Mouse (Mus musculus) natural killer cell, adult 2 months (primary cell): ENCODE data around the gene Dnhd1.
"Not testable (repeated sequence)": the region's sequence is repeated elsewhere in the genome, so short reads cannot be mapped to it uniquely, and the experiment has no call there.

Source experiments
- DNase-seq, 2 experiments: peaks; one replicate each; pipeline ENCODE4 v3.0.0; 2022; ENCODE audit warnings: low spot score in 2 of 2

The Dnhd1 gene

DNA sequence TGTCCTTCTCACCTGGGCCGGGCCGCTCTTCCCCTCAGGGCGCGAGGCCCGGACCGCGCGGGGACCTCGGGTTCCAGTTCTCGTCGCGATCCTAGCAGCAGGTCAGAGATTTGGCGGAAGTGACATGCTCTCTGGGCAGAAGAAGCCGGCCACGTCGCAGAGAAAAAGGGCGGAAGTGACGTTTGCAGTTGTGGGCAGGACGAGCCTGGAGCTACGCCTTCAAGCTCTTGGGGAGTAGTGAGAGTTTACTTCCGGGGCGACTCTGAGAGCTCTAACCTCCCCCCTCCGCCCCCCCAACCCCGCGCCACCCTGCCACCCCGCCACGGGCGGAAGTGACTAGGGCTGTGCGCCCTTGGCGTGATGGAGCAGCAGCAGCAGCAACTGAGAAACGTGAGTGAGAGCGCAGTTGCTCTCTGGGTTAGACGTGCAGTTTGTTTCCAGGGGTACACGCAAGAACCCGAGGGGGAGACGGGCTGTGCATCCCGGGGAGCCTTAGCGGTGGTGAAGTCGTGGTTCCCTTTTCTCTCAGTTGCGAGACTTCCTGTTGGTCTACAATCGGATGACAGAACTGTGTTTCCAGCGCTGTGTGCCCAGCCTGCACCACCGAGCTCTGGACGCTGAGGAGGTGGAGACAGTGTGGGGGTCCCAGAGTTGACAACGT, 10.3 kb upstream of the Dnhd1 start, which contains the start of the genes Arfip2 and Gm45799:
Arfip2 (minus strand) TSS at position 184 of the 661 bp plus-strand sequence.
Gm45799 (plus strand) TSS at position 320 of the 661 bp plus-strand sequence.
- peak; percentile 96 for DNase-seq

DNA sequence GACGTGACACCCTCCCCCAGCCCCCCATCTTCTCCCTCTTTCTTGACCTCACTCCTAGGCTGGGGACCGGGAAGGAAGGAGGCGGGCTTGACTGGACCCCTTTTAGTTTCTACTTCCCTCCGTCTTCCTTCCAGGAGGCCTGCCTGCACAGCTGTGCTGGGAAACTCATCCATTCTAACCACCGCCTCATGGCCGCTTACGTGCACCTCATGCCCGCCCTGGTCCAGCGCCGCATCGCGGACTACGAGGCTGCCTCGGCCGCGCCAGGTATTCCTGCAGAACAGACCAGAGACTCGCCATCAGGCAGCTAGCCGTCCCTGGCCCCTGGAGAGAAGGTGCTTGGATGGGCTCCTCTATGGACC, 9.8 kb upstream of the Dnhd1 start:
- no peak for DNase-seq

DNA sequence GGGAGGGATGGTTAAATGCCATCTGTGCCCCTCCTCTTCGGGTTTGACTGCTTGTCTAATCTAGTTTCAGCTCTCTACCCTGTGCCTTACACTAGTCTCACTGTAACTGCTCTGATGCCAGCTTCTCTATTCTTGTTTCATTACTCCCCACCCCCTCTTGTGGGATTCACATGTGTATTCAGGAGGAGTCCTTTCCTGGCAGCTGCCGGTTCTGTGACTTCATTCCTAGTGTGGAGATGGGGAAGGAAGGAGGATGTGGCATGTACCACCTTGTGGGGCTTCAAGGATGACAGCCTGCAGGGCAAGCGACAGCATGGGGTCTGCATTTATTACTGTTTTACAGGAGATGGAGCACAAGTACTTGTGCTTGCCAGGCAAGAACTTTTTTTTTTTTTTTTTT, 8.7 kb upstream of the Dnhd1 start:
- DNase-seq: no peak

DNA sequence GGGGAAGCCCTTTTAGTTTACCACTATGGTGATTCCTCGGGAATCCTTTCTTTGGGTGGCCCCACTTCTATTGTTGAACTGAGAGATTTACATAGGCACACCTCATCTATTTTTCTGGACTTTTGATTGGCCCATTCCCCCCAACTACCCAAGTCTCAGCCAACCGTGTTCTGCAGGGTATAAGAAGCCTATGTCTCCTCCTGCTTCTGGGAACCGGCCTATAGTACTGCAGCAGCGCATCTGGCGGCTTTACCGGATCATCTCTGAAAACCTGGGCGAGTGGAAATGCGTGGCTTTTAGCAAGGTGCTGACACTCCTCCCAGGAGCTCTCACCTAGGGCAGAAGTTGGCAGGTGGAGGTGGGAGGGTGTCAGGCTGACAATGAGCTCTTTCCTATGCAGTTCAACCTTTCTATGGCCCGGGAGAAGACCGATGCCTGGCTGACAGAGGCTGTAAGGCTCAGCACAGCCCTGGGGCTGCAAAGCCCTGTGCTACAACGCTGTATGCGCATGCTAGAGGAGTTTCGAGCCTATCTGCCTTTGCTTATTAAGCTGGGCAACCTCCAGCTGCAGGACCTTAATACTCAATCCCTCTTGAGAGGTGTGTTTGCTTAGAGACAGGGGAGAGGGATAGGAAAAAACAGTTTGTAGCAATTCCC, 35.0 kb downstream of the Dnhd1 start:
- DNase-seq: no peak

- DNase-seq: no peak
Observed at GRCm38 (mm10) chr7:105690875-105691274, 40.2 kb downstream of the Dnhd1 start.

DNA sequence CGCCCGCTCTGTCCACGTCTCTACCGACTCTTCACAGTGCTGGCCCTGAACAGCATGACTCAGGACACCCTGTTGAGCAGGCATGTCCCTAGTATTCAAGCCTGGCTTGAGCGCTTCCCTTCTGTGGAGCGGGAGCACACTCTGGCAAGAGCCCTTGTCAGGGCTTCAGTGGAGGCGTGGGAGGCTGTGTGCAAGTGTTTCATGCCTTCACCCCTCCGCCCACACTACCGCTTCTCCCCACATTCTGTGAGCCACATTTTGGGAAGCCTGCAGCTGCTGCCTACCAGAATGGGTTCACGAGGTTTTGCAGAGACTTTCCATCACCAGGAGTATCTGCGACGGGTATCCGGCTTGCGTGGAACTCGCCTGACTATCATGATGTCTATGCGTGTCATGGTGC, 52.6 kb downstream of the Dnhd1 start:
- no peak for DNase-seq

DNA sequence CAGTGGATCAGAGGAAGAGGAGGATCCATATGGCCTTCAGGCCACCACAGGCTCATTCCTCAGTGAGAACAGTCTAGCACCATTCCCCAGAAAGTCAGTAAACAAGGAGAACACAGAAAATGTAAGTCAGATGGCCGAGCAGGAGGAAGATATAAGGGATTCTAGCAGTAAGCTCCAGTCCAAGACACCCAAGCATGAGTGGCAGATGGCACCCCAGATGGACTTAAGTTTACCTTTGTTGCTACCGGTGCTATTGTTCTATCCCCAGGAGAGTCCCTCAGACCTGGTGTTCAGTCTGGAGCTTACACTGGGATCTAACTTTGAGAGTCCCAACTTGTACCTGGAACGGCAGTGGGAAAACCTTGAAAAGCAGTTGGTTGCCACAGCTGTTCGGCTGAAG, 53.2 kb downstream of the Dnhd1 start:
- DNase-seq: no peak

DNA sequence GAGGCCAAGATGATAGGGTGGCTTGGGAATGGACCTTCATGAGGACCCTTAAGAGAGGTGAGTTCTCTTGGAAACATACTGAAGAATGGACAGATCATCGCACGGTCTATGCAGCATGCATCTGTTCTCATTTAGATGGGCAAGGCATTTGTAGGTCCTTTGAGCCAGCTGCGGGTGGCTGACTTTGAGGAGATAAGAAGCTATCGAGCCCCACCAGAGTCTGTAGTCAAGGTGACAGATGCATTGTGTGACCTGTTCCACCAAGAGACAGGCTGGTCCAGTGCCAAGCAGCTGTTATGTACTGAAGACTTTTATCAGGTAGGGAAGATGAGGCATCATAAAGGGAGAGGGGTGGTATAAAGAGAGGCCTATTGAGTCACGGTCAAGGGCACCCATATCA, 58.1 kb downstream of the Dnhd1 start:
- DNase-seq: no peak

- DNase-seq: no peak
Observed at GRCm38 (mm10) chr7:105715366-105715765, 64.7 kb downstream of the Dnhd1 start.

DNA sequence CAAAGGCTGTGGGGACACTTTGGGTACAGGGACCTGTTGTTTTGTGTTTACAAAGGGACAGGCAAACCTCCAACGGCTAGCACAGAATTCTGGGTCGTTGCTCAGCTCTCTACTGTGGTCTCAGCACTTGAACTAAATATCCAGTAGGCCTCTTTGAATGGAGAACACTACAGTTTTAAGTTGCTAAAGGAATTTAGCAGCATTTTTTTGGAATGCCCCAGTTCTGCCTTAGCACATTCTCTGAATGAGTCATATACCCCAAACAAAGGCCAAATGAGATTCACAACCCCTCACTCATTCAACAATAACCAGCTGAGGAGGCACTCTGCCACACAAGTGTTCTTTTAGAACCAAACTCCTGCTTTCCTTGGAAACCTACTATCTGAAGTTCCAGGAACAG, 71.3 kb downstream of the Dnhd1 start:
- DNase-seq: no peak

DNA sequence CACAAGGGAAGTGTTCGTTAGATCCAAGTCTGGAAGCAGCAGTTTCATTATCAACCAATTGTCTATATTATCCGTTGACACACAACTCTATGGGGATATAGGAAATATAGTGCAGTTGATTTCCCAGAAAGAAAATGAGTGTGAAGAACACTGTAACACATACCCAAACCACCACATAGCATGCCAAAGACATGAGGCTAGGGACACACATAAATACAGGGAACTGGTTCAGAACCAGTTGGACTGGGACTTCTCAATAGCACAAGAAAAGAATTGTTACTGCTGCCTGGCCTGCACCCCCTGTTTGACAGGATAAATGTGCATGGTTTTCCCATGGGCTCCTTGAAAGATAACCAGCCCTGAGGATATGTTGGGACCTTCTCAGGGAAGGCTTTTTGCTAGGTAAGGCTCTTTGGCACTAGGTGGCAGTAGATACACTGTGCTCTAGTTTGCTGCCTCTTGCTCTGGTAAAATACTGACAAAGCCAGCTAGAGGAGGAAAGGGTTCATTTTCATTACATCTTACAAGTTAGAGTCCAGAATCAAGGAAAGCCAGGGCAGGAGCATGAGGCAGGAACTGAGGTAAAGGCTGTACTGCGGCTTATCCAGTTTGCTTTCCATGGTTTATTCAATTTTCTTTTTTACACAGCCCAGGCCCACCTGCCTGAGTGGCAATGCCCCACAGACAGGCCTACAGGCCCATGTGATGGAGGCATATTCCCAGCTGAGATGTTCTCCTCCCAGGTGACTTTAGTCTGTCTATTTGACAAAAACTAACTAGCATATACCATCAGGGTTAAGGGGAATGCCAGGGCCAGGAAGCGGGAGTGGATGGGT, 75.7 kb downstream of the Dnhd1 start:
- DNase-seq: peak; percentile 32 to 41

GRCm38 (mm10) chr7:105726980-105727325, 76.3 kb downstream of the Dnhd1 start:
- no peak for DNase-seq

GRCm38 (mm10) chr7:105728701-105729428, 78.2 kb downstream of the Dnhd1 start:
- DNase-seq: no peak

- no peak for DNase-seq
Observed at GRCm38 (mm10) chr7:105733836-105734235, 83.2 kb downstream of the Dnhd1 start.

- no peak for DNase-seq
Observed at GRCm38 (mm10) chr7:105734826-105735225, 84.2 kb downstream of the Dnhd1 start.

DNA sequence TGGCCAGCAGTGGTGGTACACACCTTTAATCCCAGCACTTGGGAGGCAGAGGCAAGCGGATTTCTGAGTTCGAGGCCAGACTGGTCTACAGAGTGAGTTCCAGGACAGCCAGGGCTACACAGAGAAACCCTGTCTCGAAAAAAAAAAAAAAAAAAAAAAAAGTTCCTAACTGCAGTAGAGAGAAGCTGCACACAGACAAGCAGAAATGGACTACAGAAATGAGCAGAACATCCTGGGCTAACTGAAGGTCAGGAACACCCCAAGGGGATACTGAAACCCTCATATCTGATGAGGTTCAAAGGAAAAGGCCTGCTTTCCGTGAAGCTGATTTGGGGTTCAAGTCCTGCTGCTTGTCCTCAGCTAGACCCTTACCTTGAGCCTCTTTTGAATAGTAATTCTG, 84.8 kb downstream of the Dnhd1 start:
- DNase-seq: not testable (repeated sequence)

- peak; percentile 90 for DNase-seq
Observed at GRCm38 (mm10) chr7:105736264-105736901, 85.8 kb downstream of the Dnhd1 start, which contains the start of gene Ilk. Gene Ilk (plus strand): TSS chr7:105736592.

- peak; percentile 27 to 39 for DNase-seq
Observed at GRCm38 (mm10) chr7:105736911-105737521, 86.4 kb downstream of the Dnhd1 start, which contains the start of gene Rrp8. Gene Rrp8 (minus strand): TSS chr7:105737385.

GRCm38 (mm10) chr7:105737648-105738047, 87.0 kb downstream of the Dnhd1 start:
- DNase-seq: no peak

DNA sequence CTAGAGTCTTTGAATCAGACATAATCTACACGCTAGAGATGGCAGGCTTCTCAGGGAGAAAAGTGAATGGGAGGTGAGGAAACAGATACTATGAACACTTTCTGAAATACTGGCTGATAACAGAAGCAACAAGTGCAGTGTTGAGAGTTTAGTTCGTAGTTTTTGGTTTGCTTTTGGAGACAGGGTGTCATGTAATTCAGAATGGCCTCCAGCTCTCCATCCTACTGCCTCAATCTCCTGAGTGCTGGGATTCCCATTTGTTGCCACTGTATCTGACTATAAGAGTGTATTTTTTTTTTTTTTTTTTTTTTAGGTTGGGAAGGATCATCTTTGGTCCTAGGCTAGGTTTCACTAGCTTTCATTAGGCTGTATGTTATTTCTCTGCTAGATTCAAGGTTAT, 87.7 kb downstream of the Dnhd1 start:
- no peak for DNase-seq

DNA sequence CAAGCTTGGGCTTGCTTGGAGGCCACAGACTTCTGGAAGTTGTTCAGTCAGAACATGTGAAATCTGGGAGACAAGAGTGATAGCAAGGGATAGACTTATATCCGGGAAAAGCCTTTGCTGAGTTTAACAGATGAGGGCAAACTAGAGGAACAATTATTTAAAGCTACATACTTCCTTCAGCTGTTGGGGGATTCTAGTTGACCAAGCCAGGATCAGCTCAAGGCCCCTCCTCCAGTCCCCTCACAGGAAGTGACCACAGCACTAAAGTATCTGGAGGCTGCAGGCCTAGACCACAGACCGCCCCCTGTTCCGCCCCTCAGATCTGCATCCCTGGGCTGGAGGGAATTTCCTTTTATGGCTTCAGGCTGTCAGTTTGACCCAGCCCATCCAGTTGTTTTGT, 88.3 kb downstream of the Dnhd1 start:
- peak; percentile 50 to 71 for DNase-seq
